Comparison of ENCODE assay signal across 14 mouse cellular contexts in genomic region chr16:64941646-64942195, GRCm38 (mm10).
A peak's percentile ranks its signal among the peaks of the same experiment; 100 is the strongest.
DNase-seq lines count a peak whose midpoint lies in the region; ATAC-seq and TF ChIP-seq lines count a peak whose summit lies in the region.
"Had no signal": no experiment of that assay in that cellular context is flagged by ENCODE, and none has a peak within 500 bp of the region (broad histone marks: within the 10 kb centered on the region; RNA-seq: fewer than 3 reads in every experiment).

No protein-coding gene starts in this region.

- DNase-seq in liver, adult 2 months (ENCODE audit: extremely low read depth, low read depth, low spot score), result peak; percentile 4
- DNase-seq in liver, embryonic 11.5 days (ENCODE audit: low spot score), result no peak
- DNase-seq in thymus, postnatal 0 days (ENCODE audit: low spot score), result peak; percentile 77
- DNase-seq in cerebellum, postnatal 25 days, result no peak
- no peak for DNase-seq in heart, adult 11 months
- no peak for DNase-seq in neural tube, embryonic 10.5 days (ENCODE audit: extremely low spot score, low spot score)
- DNase-seq: adrenal gland, adult 8-10 months; gastrocnemius, postnatal 36 days; right cerebral cortex, postnatal 4 days had no signal

- H3K27ac ChIP-seq in liver, adult 2 months (replicated peaks; ENCODE audit: insufficient read depth, low read depth, low read length), result no peak overlapping the region
- H3K27ac ChIP-seq in liver, embryonic 11.5 days (ENCODE audit: low read depth, low read length), result no peak overlapping the region
- H3K27ac ChIP-seq: limb, embryonic 15.5 days; macrophage had no signal

- no peaks in the 10 kb centered on the region for H3K27me3 ChIP-seq in liver, adult 2 months (ENCODE audit: control insufficient read depth, insufficient read depth, low read length)
- no peaks in the 10 kb centered on the region for H3K27me3 ChIP-seq in liver, embryonic 11.5 days (replicated peaks; ENCODE audit: control insufficient read depth, insufficient read depth, low read length)
- H3K27me3 ChIP-seq: limb, embryonic 15.5 days had no signal

- no peaks in the 10 kb centered on the region for H3K9me3 ChIP-seq in liver, embryonic 11.5 days (ENCODE audit: control insufficient read depth, low read length)
- H3K9me3 ChIP-seq: limb, embryonic 15.5 days had no signal

- TF ChIP-seq CTCF in liver, adult 2 months (IDR thresholded peaks at IDR 0.05; ENCODE audit: low read depth, low read length), result no peak

- no peaks in the 10 kb centered on the region for H3K79me2 ChIP-seq in liver, adult 2 months (ENCODE audit: control insufficient read depth, insufficient read depth, low read length)

- TF ChIP-seq POLR2A in liver, adult 2 months (IDR thresholded peaks at IDR 0.05; ENCODE audit: extremely low read depth, insufficient read depth, low read length), result no peak

- no peak overlapping the region for H3K4me2 ChIP-seq in liver, embryonic 11.5 days
- H3K4me2 ChIP-seq: limb, embryonic 15.5 days had no signal

- no peak overlapping the region for H3K4me3 ChIP-seq in liver, adult 2 months (ENCODE audit: insufficient read depth, low read depth, low read length)
- no peak overlapping the region for H3K4me3 ChIP-seq in liver, embryonic 11.5 days (ENCODE audit: low read depth, low read length)
- H3K4me3 ChIP-seq: limb, embryonic 15.5 days had no signal

- H3K4me1 ChIP-seq in liver, adult 2 months (ENCODE audit: control insufficient read depth, insufficient read depth, low read length), result no peaks in the 10 kb centered on the region
- H3K4me1 ChIP-seq in liver, embryonic 11.5 days (replicated peaks; ENCODE audit: control insufficient read depth, insufficient read depth, low read length), result no peaks in the 10 kb centered on the region
- H3K4me1 ChIP-seq: limb, embryonic 15.5 days had no signal

- WGBS in liver, adult 2 months, result 72% methylated on average over 5 of the region's 5 CpGs
- 64% methylated on average over 5 of the region's 5 CpGs for WGBS in liver, embryonic 11.5 days

- no peak for ATAC-seq in liver, embryonic 11.5 days (replicated peaks; ENCODE audit: low FRiP score)
- ATAC-seq in CD4-positive, CD25-positive, alpha-beta regulatory T cell, adult 4 months, result peak; percentile 97
- peak; percentile 98 for ATAC-seq in megakaryocyte, adult 5-6 weeks (ENCODE audit: poor library complexity, severe bottlenecking)
- ATAC-seq: forebrain, embryonic 14.5 days had no signal

- H3K36me3 ChIP-seq in liver, adult 2 months (ENCODE audit: control insufficient read depth, insufficient read depth, low read length), result no peaks in the 10 kb centered on the region
- H3K36me3 ChIP-seq in liver, embryonic 11.5 days (ENCODE audit: control insufficient read depth, insufficient read depth, low read length), result no peaks in the 10 kb centered on the region
- H3K36me3 ChIP-seq: limb, embryonic 15.5 days had no signal

- H3K9ac ChIP-seq in liver, adult 2 months (ENCODE audit: low read depth, low read length), result no peak overlapping the region
- no peak overlapping the region for H3K9ac ChIP-seq in liver, embryonic 11.5 days (ENCODE audit: low read depth, low read length)
- H3K9ac ChIP-seq: limb, embryonic 15.5 days had no signal

Comparison
In these comparisons a context has a peak if more than half of its experiments do, and no peak if none do; other contexts are left out.
1. DNase-seq: peak in liver, adult 2 months (single experiment) and thymus, postnatal 0 days (single experiment); none in liver, embryonic 11.5 days (single experiment), cerebellum, postnatal 25 days (0 of 2), heart, adult 11 months (single experiment) and neural tube, embryonic 10.5 days (single experiment).